Mouse (Mus musculus) cerebellum, adult 11 months (tissue): ENCODE measurements at regions not wholly inside any gene's neighbourhood (a gene's known extent, or its start where the extent isn't known, plus 50 kb on each side); places are given as distances from the start of the nearest gene placed in this dataset.

Experiments
- DNase-seq: peaks from one replicate; pipeline ENCODE4 v3.0.0; 2022

DNA sequence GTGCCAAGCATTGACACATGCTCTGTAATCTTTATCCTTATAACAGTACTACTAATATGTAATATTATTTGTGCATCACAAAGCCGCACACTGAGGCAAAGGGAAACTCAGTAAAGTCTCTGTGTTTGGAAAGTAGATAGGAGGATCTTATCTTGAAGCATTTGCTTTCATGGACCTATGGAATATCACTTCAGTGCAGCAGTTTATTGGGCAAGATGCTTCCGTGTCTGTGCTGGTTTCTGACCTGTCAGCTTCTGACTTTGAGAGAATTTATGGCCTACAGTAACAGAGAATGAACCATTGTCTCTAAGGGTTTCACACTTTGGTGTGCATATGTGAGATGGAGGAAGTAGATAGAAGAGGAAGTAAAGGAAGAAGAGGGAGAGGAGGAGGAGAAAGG lies 74.0 kb upstream of the Far2 start:
- DNase-seq, result no peak

- no peak for DNase-seq
Measured at GRCm38 (mm10) chr6:147975917-147976316, 71.1 kb upstream of the Far2 start.

GRCm38 (mm10) chr6:147989381-147989780 lies 57.7 kb upstream of the Far2 start:
- no peak for DNase-seq
